Mouse (Mus musculus): ENCODE measurements at regions not wholly inside any gene's neighbourhood (a gene's known extent, or its start where the extent isn't known, plus 50 kb on each side); places are given as distances from the start of the nearest gene placed in this dataset.

DNA sequence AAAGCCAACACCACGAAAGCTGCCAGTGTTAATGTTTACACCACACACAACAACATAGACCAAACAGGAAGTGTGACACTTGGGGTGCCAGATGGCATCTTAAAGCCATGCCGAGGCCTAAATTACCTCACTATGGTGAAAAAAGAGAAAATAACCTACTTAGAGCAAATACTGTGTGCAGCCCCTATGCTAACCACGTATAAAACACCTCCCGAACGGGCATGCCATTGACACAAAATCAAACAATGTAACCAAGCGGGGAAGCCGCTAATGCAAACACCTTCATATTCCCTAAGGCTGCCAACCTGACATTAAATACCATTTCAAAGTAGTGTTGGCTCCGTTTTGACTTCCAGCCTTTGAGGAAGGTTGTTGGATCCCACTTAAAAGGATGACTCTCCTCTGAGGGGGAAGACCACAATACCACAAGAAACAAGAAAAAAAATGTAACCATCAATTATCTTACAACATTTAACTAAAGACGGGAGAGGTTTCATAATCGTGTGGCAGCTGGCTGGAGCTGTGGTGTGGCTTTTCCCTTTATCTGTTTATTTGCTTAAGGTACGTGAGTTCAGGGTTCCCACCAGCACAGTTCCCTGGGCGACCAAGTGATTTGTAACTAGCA lies 96.1 kb upstream of the Lef1 start:
- no peak for ATAC-seq (replicated peaks)
- no peak overlapping the region for H3K9ac ChIP-seq
- 73% methylated on average over 12 of the region's 12 CpGs for WGBS
- no peaks in the 10 kb centered on the region for H3K9me3 ChIP-seq
- H3K36me3 ChIP-seq (replicated peaks) = no peaks in the 10 kb centered on the region
- H3K27ac ChIP-seq = no peak overlapping the region
- no peak overlapping the region for H3K4me2 ChIP-seq
- H3K4me3 ChIP-seq = no peak overlapping the region
- no peaks in the 10 kb centered on the region for H3K27me3 ChIP-seq (replicated peaks)
- H3K4me1 ChIP-seq = peaks cover 2% of the 10 kb centered on the region

DNA sequence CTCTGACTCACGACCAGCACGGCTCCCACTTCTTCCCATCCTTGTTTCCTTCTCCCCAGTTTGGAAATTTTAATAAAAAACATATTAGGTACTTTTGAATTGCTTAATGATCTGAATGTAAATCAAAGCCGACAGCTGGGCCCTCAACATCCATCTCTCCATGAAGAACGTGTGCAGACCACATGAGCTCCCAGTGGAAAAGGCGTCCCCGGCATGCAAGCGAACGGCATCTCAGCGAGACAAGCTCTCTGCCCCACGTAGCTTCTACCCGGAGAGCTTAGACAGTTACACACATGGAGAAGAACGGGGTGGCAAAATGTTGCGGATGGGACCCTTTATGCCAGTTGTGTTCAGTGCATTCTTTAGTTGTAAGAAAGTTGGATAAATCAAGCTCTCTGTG lies 109.6 kb upstream of the Lef1 start:
- Histone ChIP-seq H3K27ac (no peak overlapping the region), H3K9me3 (no peaks in the 10 kb centered on the region), H3K4me3 (no peak overlapping the region), H3K4me2 (no peak overlapping the region), H3K36me3 (replicated peaks) (no peaks in the 10 kb centered on the region), H3K4me1 (no peaks in the 10 kb centered on the region), H3K9ac (no peak overlapping the region), H3K27me3 (replicated peaks) (no peaks in the 10 kb centered on the region)
- no peak for ATAC-seq (replicated peaks)
- 86% methylated on average over 13 of the region's 13 CpGs for WGBS

DNA sequence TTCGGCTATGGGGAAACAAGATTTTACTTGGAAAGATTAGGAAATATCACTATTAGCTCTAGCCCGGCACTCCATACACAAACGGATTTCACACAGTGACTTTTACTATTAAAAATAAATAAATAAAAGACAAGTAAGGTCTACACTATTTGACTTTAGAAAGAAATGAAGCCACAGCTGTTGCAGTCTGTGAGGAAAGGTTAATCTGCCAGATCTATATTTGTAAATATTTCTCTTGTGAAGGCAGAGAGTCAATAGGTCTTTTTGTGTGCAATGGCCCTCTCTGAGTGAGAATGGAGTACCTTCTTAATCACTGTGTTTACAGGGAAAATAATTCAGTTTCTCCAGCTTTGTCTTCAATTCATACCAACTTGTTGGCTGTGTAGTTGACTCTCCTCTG lies 110.0 kb upstream of the Lef1 start:
- Histone ChIP-seq H3K9me3 (no peaks in the 10 kb centered on the region), H3K27me3 (replicated peaks) (no peaks in the 10 kb centered on the region), H3K4me1 (no peaks in the 10 kb centered on the region), H3K36me3 (replicated peaks) (no peaks in the 10 kb centered on the region), H3K27ac (no peak overlapping the region), H3K9ac (no peak overlapping the region), H3K4me3 (no peak overlapping the region), H3K4me2 (no peak overlapping the region)
- ATAC-seq (replicated peaks) = no peak
- WGBS = 74% methylated on average over 3 of the region's 3 CpGs

- no peak overlapping the region for H3K4me3 ChIP-seq
- 79% methylated on average over 6 of the region's 6 CpGs for WGBS
- no peaks in the 10 kb centered on the region for H3K27me3 ChIP-seq (replicated peaks)
- no peak for ATAC-seq (replicated peaks)
- no peaks in the 10 kb centered on the region for H3K4me1 ChIP-seq
- no peak overlapping the region for H3K4me2 ChIP-seq
- H3K9ac ChIP-seq = no peak overlapping the region
- no peak overlapping the region for H3K27ac ChIP-seq
- H3K9me3 ChIP-seq = no peaks in the 10 kb centered on the region
- H3K36me3 ChIP-seq (replicated peaks) = no peaks in the 10 kb centered on the region
These were observed 110.5 kb upstream of the Lef1 start for GRCm38 (mm10) chr3:130999818-131000217.

- H3K36me3 ChIP-seq (replicated peaks) = no peaks in the 10 kb centered on the region
- H3K27ac ChIP-seq = no peak overlapping the region
- no peaks in the 10 kb centered on the region for H3K9me3 ChIP-seq
- H3K4me1 ChIP-seq = no peaks in the 10 kb centered on the region
- no peak for ATAC-seq (replicated peaks)
- H3K9ac ChIP-seq = no peak overlapping the region
- no peaks in the 10 kb centered on the region for H3K27me3 ChIP-seq (replicated peaks)
- no peak overlapping the region for H3K4me3 ChIP-seq
- WGBS = 75% methylated on average over 10 of the region's 10 CpGs
- no peak overlapping the region for H3K4me2 ChIP-seq
These were observed 111.8 kb upstream of the Lef1 start for GRCm38 (mm10) chr3:130998433-130998832.

DNA sequence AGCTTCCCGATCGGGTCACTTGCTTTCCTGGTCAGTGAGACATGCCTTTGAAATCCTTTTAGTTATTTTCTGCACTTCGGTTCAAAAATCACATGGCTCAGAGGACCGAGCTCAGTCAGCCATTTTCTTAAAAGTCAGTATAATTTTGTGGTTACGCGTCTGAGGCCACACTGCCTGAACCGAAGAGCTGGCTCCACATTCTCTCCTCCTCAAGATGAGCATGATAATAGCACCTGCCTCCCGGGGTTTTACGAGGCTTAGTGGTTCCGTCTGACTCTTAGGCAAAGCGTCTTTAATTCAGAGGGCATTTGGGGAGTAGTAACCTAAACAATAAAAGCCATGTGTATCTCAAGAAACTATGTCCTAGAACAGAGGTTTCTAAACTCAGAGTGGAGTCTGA lies 113.5 kb upstream of the Lef1 start:
- no peaks in the 10 kb centered on the region for H3K36me3 ChIP-seq (replicated peaks)
- H3K27ac ChIP-seq = no peak overlapping the region
- no peak overlapping the region for H3K4me2 ChIP-seq
- no peak overlapping the region for H3K4me3 ChIP-seq
- WGBS = 34% methylated on average over 11 of the region's 11 CpGs
- no peaks in the 10 kb centered on the region for H3K9me3 ChIP-seq
- no peaks in the 10 kb centered on the region for H3K4me1 ChIP-seq
- ATAC-seq (replicated peaks) = no peak
- no peak overlapping the region for H3K9ac ChIP-seq
- H3K27me3 ChIP-seq (replicated peaks) = no peaks in the 10 kb centered on the region

DNA sequence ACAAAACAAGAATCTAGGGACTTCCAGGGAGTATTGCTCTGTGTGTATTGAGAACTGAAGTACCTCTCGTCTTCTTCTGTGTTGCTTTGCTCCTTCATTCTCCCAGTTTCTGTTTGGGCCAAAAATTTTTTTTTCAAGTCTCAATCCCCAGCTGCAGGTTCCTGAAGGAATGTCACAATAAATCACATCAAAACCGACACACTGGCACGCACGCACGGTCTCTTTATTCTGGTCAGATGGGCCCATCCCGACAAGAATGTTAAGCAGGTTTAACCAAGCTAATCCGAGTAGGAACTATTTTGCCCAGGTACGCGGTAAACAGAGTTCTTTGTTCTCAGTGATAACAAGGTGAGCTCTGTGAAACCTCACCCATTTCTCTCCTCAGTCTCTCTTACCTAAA lies 118.3 kb upstream of the Lef1 start:
- H3K4me1 ChIP-seq = no peaks in the 10 kb centered on the region
- WGBS = 44% methylated on average over 9 of the region's 9 CpGs
- no peak for ATAC-seq (replicated peaks)
- no peak overlapping the region for H3K4me2 ChIP-seq
- no peak overlapping the region for H3K9ac ChIP-seq
- no peak overlapping the region for H3K4me3 ChIP-seq
- H3K27me3 ChIP-seq (replicated peaks) = no peaks in the 10 kb centered on the region
- no peaks in the 10 kb centered on the region for H3K36me3 ChIP-seq (replicated peaks)
- H3K27ac ChIP-seq = no peak overlapping the region
- no peaks in the 10 kb centered on the region for H3K9me3 ChIP-seq

GRCm38 (mm10) chr3:130986708-130987107 lies 123.6 kb upstream of the Lef1 start:
- Histone ChIP-seq H3K4me3 (no peak overlapping the region), H3K4me2 (no peak overlapping the region), H3K4me1 (no peaks in the 10 kb centered on the region), H3K27me3 (replicated peaks) (no peaks in the 10 kb centered on the region; the same call in 1 of the 2 replicates), H3K9ac (no peak overlapping the region), H3K27ac (no peak overlapping the region), H3K9me3 (no peaks in the 10 kb centered on the region), H3K36me3 (replicated peaks) (no peaks in the 10 kb centered on the region)
- ATAC-seq (replicated peaks) = no peak
- WGBS = 95% methylated on average over 2 of the region's 2 CpGs

DNA sequence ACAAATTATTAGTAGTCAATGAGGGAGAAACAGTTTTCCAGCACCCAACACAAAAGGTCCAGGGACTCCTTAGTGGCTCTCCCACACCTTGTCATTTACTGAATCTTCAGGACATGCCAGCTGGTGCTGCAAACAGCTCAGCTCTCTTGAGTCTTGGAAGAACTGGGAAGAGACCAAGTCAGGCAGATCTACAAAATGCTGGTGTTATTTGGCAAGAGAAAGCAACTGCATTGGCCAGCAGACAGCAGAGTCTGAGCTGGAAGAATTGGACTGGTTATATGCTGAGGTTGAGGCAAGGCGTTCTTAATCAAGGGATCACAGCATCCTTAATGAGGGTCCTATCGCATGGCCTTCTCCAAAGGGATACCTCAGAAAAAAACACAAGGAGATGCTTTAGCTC lies 124.2 kb upstream of the Lef1 start:
- Histone ChIP-seq H3K9ac (no peak overlapping the region), H3K27ac (no peak overlapping the region), H3K4me2 (no peak overlapping the region), H3K27me3 (replicated peaks) (no peaks in the 10 kb centered on the region; the same call in 1 of the 2 replicates), H3K9me3 (no peaks in the 10 kb centered on the region), H3K4me1 (no peaks in the 10 kb centered on the region), H3K36me3 (replicated peaks) (no peaks in the 10 kb centered on the region), H3K4me3 (no peak overlapping the region)
- ATAC-seq (replicated peaks) = no peak
- WGBS = 87% methylated on average over 2 of the region's 2 CpGs

GRCm38 (mm10) chr3:130981566-130981965 lies 128.7 kb upstream of the Lef1 start:
- Histone ChIP-seq H3K36me3 (replicated peaks) (no peaks in the 10 kb centered on the region), H3K27ac (no peak overlapping the region), H3K9ac (no peak overlapping the region), H3K4me3 (no peak overlapping the region), H3K27me3 (replicated peaks) (no peaks in the 10 kb centered on the region; the same call in 1 of the 2 replicates), H3K9me3 (no peaks in the 10 kb centered on the region), H3K4me2 (no peak overlapping the region), H3K4me1 (no peaks in the 10 kb centered on the region)
- no peak for ATAC-seq (replicated peaks)

DNA sequence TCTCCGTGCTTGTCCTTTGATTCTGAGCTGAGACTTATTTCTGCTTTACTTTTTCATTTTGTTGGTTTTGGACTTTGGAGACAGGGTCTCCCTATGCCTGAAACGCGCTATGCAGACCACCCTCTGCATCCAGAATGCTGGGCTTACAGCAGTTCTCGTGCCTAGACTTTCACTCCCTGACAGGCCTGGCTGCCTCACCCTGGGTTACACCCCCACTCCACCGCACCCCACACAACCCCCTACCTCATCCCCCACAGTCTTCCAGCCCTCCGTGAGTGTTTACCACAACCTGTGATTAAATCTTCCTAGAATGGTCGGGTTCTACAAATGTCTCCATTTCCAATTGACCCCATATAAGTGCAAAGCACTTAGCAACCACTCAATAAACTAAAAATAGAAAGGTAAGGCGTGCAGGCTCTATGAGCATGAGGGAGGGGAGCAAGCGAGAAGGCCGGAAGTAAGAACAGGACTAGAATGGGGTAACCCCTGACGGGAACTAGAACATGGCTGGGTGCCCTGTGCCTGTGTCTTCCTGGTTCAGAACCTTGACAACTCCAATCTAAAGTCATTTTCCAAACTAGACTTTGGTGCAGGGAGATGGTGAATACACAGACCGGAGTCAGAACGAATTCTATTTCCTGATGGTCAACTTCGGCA lies 131.2 kb upstream of the Lef1 start:
- H3K9ac ChIP-seq = no peak overlapping the region
- H3K27me3 ChIP-seq (replicated peaks) = no peaks in the 10 kb centered on the region; the same call in 1 of the 2 replicates
- H3K9me3 ChIP-seq = no peaks in the 10 kb centered on the region
- H3K4me1 ChIP-seq = no peaks in the 10 kb centered on the region
- H3K4me2 ChIP-seq = no peak overlapping the region
- H3K4me3 ChIP-seq = no peak overlapping the region
- WGBS = 80% methylated on average over 14 of the region's 14 CpGs
- H3K36me3 ChIP-seq (replicated peaks) = no peaks in the 10 kb centered on the region
- no peak for ATAC-seq (replicated peaks)
- H3K27ac ChIP-seq = no peak overlapping the region

- Histone ChIP-seq H3K9me3 (no peaks in the 10 kb centered on the region), H3K9ac (no peak overlapping the region), H3K4me3 (no peak overlapping the region), H3K27ac (no peak overlapping the region), H3K27me3 (replicated peaks) (no peaks in the 10 kb centered on the region; the same call in 1 of the 2 replicates), H3K36me3 (replicated peaks) (no peaks in the 10 kb centered on the region), H3K4me2 (no peak overlapping the region), H3K4me1 (no peaks in the 10 kb centered on the region)
- 63% methylated on average over 13 of the region's 13 CpGs for WGBS
- ATAC-seq (replicated peaks) = no peak
These were observed 132.2 kb upstream of the Lef1 start for GRCm38 (mm10) chr3:130977921-130978700.

DNA sequence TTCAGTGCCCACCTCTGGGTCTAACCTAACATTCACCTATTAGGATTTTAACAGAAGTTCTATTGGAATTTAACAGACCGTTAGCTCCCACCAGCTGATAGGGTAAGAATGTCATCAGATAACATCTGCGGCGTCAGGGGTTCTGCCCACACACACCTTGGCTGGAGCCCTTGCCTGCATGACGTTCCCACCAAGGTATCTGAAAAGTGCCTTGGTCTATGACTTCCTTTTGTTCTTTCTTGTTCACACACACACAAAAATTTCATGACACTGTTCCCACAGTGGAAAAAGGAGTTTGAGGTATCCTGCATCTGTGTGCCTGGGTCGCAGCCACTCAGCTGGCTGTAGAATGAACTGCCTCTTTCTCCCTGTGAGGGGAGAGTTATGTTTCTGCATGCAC lies 134.1 kb upstream of the Lef1 start:
- 90% methylated on average over 5 of the region's 5 CpGs for WGBS
- no peaks in the 10 kb centered on the region for H3K27me3 ChIP-seq (replicated peaks)
- no peaks in the 10 kb centered on the region for H3K36me3 ChIP-seq (replicated peaks)
- H3K27ac ChIP-seq = no peak overlapping the region
- H3K9me3 ChIP-seq = no peaks in the 10 kb centered on the region
- no peak overlapping the region for H3K9ac ChIP-seq
- H3K4me2 ChIP-seq = no peak overlapping the region
- no peaks in the 10 kb centered on the region for H3K4me1 ChIP-seq
- ATAC-seq (replicated peaks) = no peak
- no peak overlapping the region for H3K4me3 ChIP-seq

Measured in midbrain, embryonic 15.5 days (tissue).